Mouse (Mus musculus) G1E-ER4 (cell line): ENCODE results near the gene Abca7. TPM values are rescaled to one million over a fixed set of nuclear protein-coding genes. Genes with fewer than 3 reads are reported as not detected.

Experiments
- GATA1 ChIP-seq: IDR thresholded peaks from one replicate; pipeline ENCODE4 v1.8.0; 2012; ENCODE audit warnings: low read length, inconsistent platforms
- polyA plus RNA-seq: library from polyadenylated mRNA; stranded (reverse); fragments of >175 nt; gene quantifications from 2 replicates; pipeline ENCODE4 v1.2.3, GENCODE M21; 2012

The Abca7 gene
- polyA plus RNA-seq, 1 experiment, result 25.3 TPM

GRCm38 (mm10) chr10:79985334-79986231 is 10.7 kb upstream of the Abca7 start:
- no peak for TF ChIP-seq GATA1

- TF ChIP-seq GATA1, result no peak
Measured at GRCm38 (mm10) chr10:79986232-79986878, 9.9 kb upstream of the Abca7 start.

- TF ChIP-seq GATA1, result no peak
Measured at GRCm38 (mm10) chr10:79986963-79987362, 9.3 kb upstream of the Abca7 start.

GRCm38 (mm10) chr10:79987771-79988505 is 8.4 kb upstream of the Abca7 start:
- no peak for TF ChIP-seq GATA1

- TF ChIP-seq GATA1, result no peak
Measured at GRCm38 (mm10) chr10:79988506-79989271, 7.6 kb upstream of the Abca7 start, which contains the start of gene Cnn2. Gene Cnn2, plus strand, starts transcription at chr10:79988584.

- TF ChIP-seq GATA1, result no peak
Measured at GRCm38 (mm10) chr10:79989272-79989786, 7.0 kb upstream of the Abca7 start.

GRCm38 (mm10) chr10:79989870-79990269 is 6.4 kb upstream of the Abca7 start:
- no peak for TF ChIP-seq GATA1

GRCm38 (mm10) chr10:79991099-79991498 is 5.2 kb upstream of the Abca7 start:
- TF ChIP-seq GATA1, result no peak

- no peak for TF ChIP-seq GATA1
Measured at GRCm38 (mm10) chr10:79991548-79991947, 4.7 kb upstream of the Abca7 start.

- no peak for TF ChIP-seq GATA1
Measured at GRCm38 (mm10) chr10:79994397-79995115, 1.7 kb upstream of the Abca7 start.

GRCm38 (mm10) chr10:79995636-79996035 is 658 bp upstream of the Abca7 start:
- TF ChIP-seq GATA1, result no peak

- TF ChIP-seq GATA1, result no peak
Measured at GRCm38 (mm10) chr10:79997034-79997760, 903 bp downstream of the Abca7 start.

- no peak for TF ChIP-seq GATA1
Measured at GRCm38 (mm10) chr10:79997819-79998218, 1.5 kb downstream of the Abca7 start.

GRCm38 (mm10) chr10:80001945-80002344 is 5.7 kb downstream of the Abca7 start:
- no peak for TF ChIP-seq GATA1
